Mouse (Mus musculus): ENCODE data around the gene Hs3st2. TPM values are rescaled to one million over a fixed set of nuclear protein-coding genes. Genes with fewer than 3 reads are reported as not detected.

Gene Hs3st2
- polyA plus RNA-seq (2012; rRNA removed; ENCODE audit: low replicate concordance), result not detected in 2 replicates

GRCm38 (mm10) chr7:121391225-121391983 lies at the start of gene Hs3st2:
TSS of gene Hs3st2 (plus strand) at chr7:121391859.

